In genomic region chr11:69752686-69753085, GRCm38 (mm10) we compare ENCODE assay signal across 20 mouse cellular contexts. TPM values are rescaled to one million over a fixed set of nuclear protein-coding genes. Genes with fewer than 3 reads are reported as not detected.
DNase-seq lines count a peak whose midpoint lies in the region; ATAC-seq and TF ChIP-seq lines count a peak whose summit lies in the region.
"Had no signal": no experiment of that assay in that cellular context is flagged by ENCODE, and none has a peak within 500 bp of the region (broad histone marks: within the 10 kb centered on the region; RNA-seq: fewer than 3 reads in every experiment).

No protein-coding gene starts in this region.

- in situ Hi-C loops in CH12.LX (cut with MboI; ENCODE audit: low pct_ligation_motif_present, low pct_unique_long_range_greater_than_20kb, low sequenced_read_pairs), result no loop called here

- no peak for ATAC-seq in liver, embryonic 14.5 days (ENCODE audit: insufficient read depth)
- ATAC-seq: inflammation-experienced regulatory T-cells, adult 6 months had no signal

- no peak overlapping the region for H3K4me3 ChIP-seq in layer of hippocampus, adult 2 months
- no peak overlapping the region for H3K4me3 ChIP-seq in CH12.LX (replicated peaks in 1 of 3; ENCODE audit: low read depth in 2 of 3, low read length in 2 of 3, poor library complexity in 1 of 3)
- no peak overlapping the region for H3K4me3 ChIP-seq in liver, embryonic 14.5 days (ENCODE audit: insufficient read depth in 1 of 2, low read depth in 2 of 2, low read length in 2 of 2)
- H3K4me3 ChIP-seq: erythroblast, embryonic 14.5 days; kidney, embryonic 15.5 days; limb, embryonic 15.5 days had no signal

- H3K4me1 ChIP-seq in CH12.LX (ENCODE audit: control insufficient read depth in 1 of 2, insufficient read depth in 2 of 2), result peaks cover 5 to 51% of the 10 kb centered on the region in 2 experiments
- H3K4me1 ChIP-seq in liver, embryonic 14.5 days (replicated peaks; ENCODE audit: control insufficient read depth in 2 of 2, insufficient read depth in 2 of 2, low read length in 1 of 2), result peaks cover 36 to 42% of the 10 kb centered on the region in 2 experiments

- TF ChIP-seq POLR2A in CH12.LX (IDR thresholded peaks at IDR 0.05; ENCODE audit: low read depth, low read length), result no peak

- dilution Hi-C loops in CH12.LX (cut with MboI; ENCODE audit: extremely low pct_ligation_motif_present, extremely low pct_unique_long_range_greater_than_20kb, low sequenced_read_pairs), result no loop called here

- H3K9ac ChIP-seq in CH12.LX (ENCODE audit: insufficient read depth, low read depth), result no peak overlapping the region
- H3K9ac ChIP-seq in liver, embryonic 14.5 days (replicated peaks), result peak overlapping the region; percentile 13
- H3K9ac ChIP-seq: kidney, embryonic 15.5 days; limb, embryonic 15.5 days had no signal

- TF ChIP-seq RAD21 in CH12.LX (IDR thresholded peaks at IDR 0.05; ENCODE audit: low read depth, low read length), result no peak

- peak overlapping the region; percentile 36; the same call in 1 of the 2 replicates for H3K27ac ChIP-seq in layer of hippocampus, adult 2 months
- no peak overlapping the region for H3K27ac ChIP-seq in CH12.LX (ENCODE audit: insufficient read depth, low read depth)
- no peak overlapping the region for H3K27ac ChIP-seq in liver, embryonic 14.5 days
- H3K27ac ChIP-seq: kidney, embryonic 15.5 days; limb, embryonic 15.5 days had no signal

- no peak for TF ChIP-seq CTCF in layer of hippocampus, adult 2 months (conservative IDR thresholded peaks at IDR 0.05)
- TF ChIP-seq CTCF in CH12.LX (conservative IDR thresholded peaks at IDR 0.05 in 1 of 2, IDR thresholded peaks at IDR 0.05 in 1 of 2; ENCODE audit: low read depth in 2 of 2, low read length in 2 of 2), result no peak
- no peak for TF ChIP-seq CTCF in liver, embryonic 14.5 days (IDR thresholded peaks at IDR 0.05; ENCODE audit: low read depth)

- peaks cover 97% of the 10 kb centered on the region for H3K79me2 ChIP-seq in CH12.LX (replicated peaks; ENCODE audit: control insufficient read depth, extremely low read depth, insufficient read depth, poor library complexity, severe bottlenecking)

- no peak for TF ChIP-seq EP300 in CH12.LX (IDR thresholded peaks at IDR 0.05; ENCODE audit: low read length)
- TF ChIP-seq EP300 in liver, embryonic 14.5 days (IDR thresholded peaks at IDR 0.05; ENCODE audit: low read depth), result no peak

- no peaks in the 10 kb centered on the region for H3K9me3 ChIP-seq in CH12.LX (replicated peaks; ENCODE audit: low read length)
- no peaks in the 10 kb centered on the region for H3K9me3 ChIP-seq in liver, embryonic 14.5 days (ENCODE audit: control insufficient read depth, low read length)
- H3K9me3 ChIP-seq: G1E; kidney, embryonic 15.5 days; limb, embryonic 15.5 days had no signal

- peak; percentile 60 to 84 for DNase-seq in adrenal gland, adult (ENCODE audit: inconsistent age in 2 of 2, low spot score in 1 of 2)
- DNase-seq in adrenal gland, postnatal 10 days, result no peak
- no peak for DNase-seq in layer of hippocampus, adult 2 months (ENCODE audit: low spot score in 2 of 2)
- no peak for DNase-seq in layer of hippocampus, postnatal 36 days
- no peak for DNase-seq in CH12.LX (ENCODE audit: extremely low read depth)
- no peak for DNase-seq in liver, embryonic 14.5 days (ENCODE audit: low read depth in 3 of 3, low spot score in 3 of 3)
- no peak for DNase-seq in yolk sac, embryonic 10.5 days (ENCODE audit: low spot score)
- DNase-seq in testis, postnatal 10 days (ENCODE audit: low spot score), result no peak
- DNase-seq: cerebellum, postnatal 10 days; heart, adult 18-20 months; right cerebral cortex, postnatal 14 days; thymus, adult 2 months had no signal

- peak overlapping the region; percentile 42; the same call in 1 of the 2 replicates for H3K4me2 ChIP-seq in CH12.LX (ENCODE audit: insufficient read depth, low read depth, poor library complexity, severe bottlenecking)
- H3K4me2 ChIP-seq in liver, embryonic 14.5 days (ENCODE audit: low read depth), result peak overlapping the region; percentile 15; the same call in 1 of the 2 replicates
- H3K4me2 ChIP-seq: kidney, embryonic 15.5 days; limb, embryonic 15.5 days had no signal

- no peaks in the 10 kb centered on the region for H3K27me3 ChIP-seq in CH12.LX (replicated peaks)
- H3K27me3 ChIP-seq in liver, embryonic 14.5 days (ENCODE audit: control insufficient read depth, insufficient read depth, low read length), result no peaks in the 10 kb centered on the region
- H3K27me3 ChIP-seq: kidney, embryonic 15.5 days; limb, embryonic 15.5 days had no signal

- peaks cover 8 to 48% of the 10 kb centered on the region in 2 experiments for H3K36me3 ChIP-seq in CH12.LX (replicated peaks in 1 of 2; ENCODE audit: control insufficient read depth in 1 of 2, insufficient read depth in 1 of 2, low read length in 1 of 2)
- peaks cover 20% of the 10 kb centered on the region for H3K36me3 ChIP-seq in liver, embryonic 14.5 days (replicated peaks; ENCODE audit: control insufficient read depth, insufficient read depth, low read depth)

TF ChIP-seq in CH12.LX, 34 proteins besides CTCF, POLR2A, EP300 and RAD21:
- TF ChIP-seq ZMIZ1 (IDR thresholded peaks at IDR 0.05; ENCODE audit: low read depth, low read length) (no peak), JUND (conservative IDR thresholded peaks at IDR 0.05; ENCODE audit: low read depth, low read length) (no peak), ZNF384 (IDR thresholded peaks at IDR 0.05; ENCODE audit: low read depth, low read length) (0 out of 2 replicates have a peak, but pooled peaks have one; percentile 1)

RNA-seq across cellular contexts. Expression of gene Polr2a, which starts 5.8 kb away (rescaled TPM):
- total RNA-seq in adrenal gland, postnatal 10 days (2021), result 10 to 100 TPM; 53.9 to 67.5 TPM
- total RNA-seq in layer of hippocampus, adult 2 months (2021), result 10 to 100 TPM; 64.6 to 65.4 TPM
- 10 to 100 TPM; 61.2 to 61.3 TPM for total RNA-seq in layer of hippocampus, postnatal 36 days (2021)
- total RNA-seq in CH12.LX (2012; rRNA removed), result 44.5 and 45.0 TPM in 2 replicates
- 10.3 and 14.8 TPM in 2 replicates for total RNA-seq in CH12.LX (2014; rRNA removed)
- 137 and 162 TPM in 2 replicates for polyA plus RNA-seq in CH12.LX (2012; ENCODE audit: insufficient read length, low read depth)
- polyA plus RNA-seq in liver, embryonic 14.5 days (2012; rRNA removed), result 14.3 and 16.0 TPM in 2 replicates
- 19.5 and 22.4 TPM in 2 replicates for polyA plus RNA-seq in liver, embryonic 14.5 days (2014; fragmentation: Nextera tagmentation; extraction: Ambion mirVana)

RNA-seq across cellular contexts. Expression of gene Slc35g3, which starts 9.1 kb away (rescaled TPM):
- not detected for total RNA-seq in adrenal gland, postnatal 10 days (2021)
- total RNA-seq in layer of hippocampus, adult 2 months (2021), result not detected
- not detected for total RNA-seq in layer of hippocampus, postnatal 36 days (2021)
- total RNA-seq in CH12.LX (2012; rRNA removed) (not detected in 2 replicates), CH12.LX (2014; rRNA removed) (not detected in 2 replicates)
- not detected in 2 replicates for polyA plus RNA-seq in CH12.LX (2012; ENCODE audit: insufficient read length, low read depth)
- not detected in 2 replicates for polyA plus RNA-seq in liver, embryonic 14.5 days (2012; rRNA removed)
- polyA plus RNA-seq in liver, embryonic 14.5 days (2014; fragmentation: Nextera tagmentation; extraction: Ambion mirVana), result not detected in 2 replicates
- total RNA-seq: heart, adult 18-20 months; hematopoietic stem cell, adult 5-6 weeks; layer of hippocampus, adult 18-20 months; left cerebral cortex, adult 8-10 months had no signal
- polyA plus RNA-seq: erythroblast, embryonic 14.5 days; inflammation-experienced regulatory T-cells, adult 6 months had no signal

RNA-seq across cellular contexts. Expression of gene Zbtb4, which starts 13.0 kb away (rescaled TPM):
- total RNA-seq in adrenal gland, postnatal 10 days (2021), result 10 to 100 TPM; 35.5 to 41.2 TPM
- total RNA-seq in layer of hippocampus, adult 2 months (2021), result 100 to 1,000 TPM; 122 to 133 TPM
- 100 to 1,000 TPM; 116 to 126 TPM for total RNA-seq in layer of hippocampus, postnatal 36 days (2021)
- total RNA-seq in CH12.LX (2012; rRNA removed), result 3.4 TPM in 2 replicates
- 0.75 and 0.77 TPM in 2 replicates for total RNA-seq in CH12.LX (2014; rRNA removed)
- 2.3 and 3.0 TPM in 2 replicates for polyA plus RNA-seq in CH12.LX (2012; ENCODE audit: insufficient read length, low read depth)
- 1.4 and 1.5 TPM in 2 replicates for polyA plus RNA-seq in liver, embryonic 14.5 days (2012; rRNA removed)
- polyA plus RNA-seq in liver, embryonic 14.5 days (2014; fragmentation: Nextera tagmentation; extraction: Ambion mirVana), result 0.45 and 0.58 TPM in 2 replicates

RNA-seq across cellular contexts. Expression of gene Chrnb1, which starts 43.1 kb away (rescaled TPM):
- 1 to 10 TPM; 2.3 to 7.9 TPM for total RNA-seq in adrenal gland, postnatal 10 days (2021)
- 1 to 10 TPM; 1.1 to 1.3 TPM for total RNA-seq in layer of hippocampus, adult 2 months (2021)
- 1 to 10 TPM in 1 of 2 experiments, under 1 TPM in 1; 0.72 to 1.3 TPM for total RNA-seq in layer of hippocampus, postnatal 36 days (2021)
- total RNA-seq in CH12.LX (2012; rRNA removed) (2.1 and 2.2 TPM in 2 replicates), CH12.LX (2014; rRNA removed) (1.9 TPM in 2 replicates)
- 5.9 and 6.6 TPM in 2 replicates for polyA plus RNA-seq in CH12.LX (2012; ENCODE audit: insufficient read length, low read depth)
- 0.44 and 0.58 TPM in 2 replicates for polyA plus RNA-seq in liver, embryonic 14.5 days (2012; rRNA removed)
- polyA plus RNA-seq in liver, embryonic 14.5 days (2014; fragmentation: Nextera tagmentation; extraction: Ambion mirVana), result 0.32 and 0.33 TPM in 2 replicates
- polyA plus RNA-seq: erythroblast, embryonic 14.5 days had no signal

RNA-seq across cellular contexts. Expression of gene Fgf11, which starts 49.0 kb away (rescaled TPM):
- total RNA-seq in adrenal gland, postnatal 10 days (2021), result 1 to 10 TPM; 2.4 to 3.8 TPM
- 10 to 100 TPM; 25.6 to 28.0 TPM for total RNA-seq in layer of hippocampus, adult 2 months (2021)
- 10 to 100 TPM; 29.2 to 31.6 TPM for total RNA-seq in layer of hippocampus, postnatal 36 days (2021)
- total RNA-seq in CH12.LX (2012; rRNA removed) (0.92 and 0.93 TPM in 2 replicates), CH12.LX (2014; rRNA removed) (1.6 and 1.8 TPM in 2 replicates)
- 3.7 and 3.9 TPM in 2 replicates for polyA plus RNA-seq in CH12.LX (2012; ENCODE audit: insufficient read length, low read depth)
- 0.41 and 0.42 TPM in 2 replicates for polyA plus RNA-seq in liver, embryonic 14.5 days (2012; rRNA removed)
- 0.06 and 0.13 TPM in 2 replicates for polyA plus RNA-seq in liver, embryonic 14.5 days (2014; fragmentation: Nextera tagmentation; extraction: Ambion mirVana)
- polyA plus RNA-seq: inflammation-experienced regulatory T-cells, adult 6 months had no signal

Comparison
In these comparisons a context has a peak if more than half of its experiments do, and no peak if none do; other contexts are left out.
1. DNase-seq: peak in adrenal gland, adult (2 of 2); none in adrenal gland, postnatal 10 days (single experiment), layer of hippocampus, adult 2 months (0 of 2), layer of hippocampus, postnatal 36 days (0 of 2), CH12.LX (single experiment), liver, embryonic 14.5 days (0 of 3), yolk sac, embryonic 10.5 days (single experiment) and testis, postnatal 10 days (single experiment).
2. RNA of gene Zbtb4, which starts 13.0 kb away (total RNA-seq): 122 to 133 TPM in layer of hippocampus, adult 2 months, 116 to 126 TPM in layer of hippocampus, postnatal 36 days and 35.5 to 41.2 TPM in adrenal gland, postnatal 10 days; 0.75 to 3.4 TPM in CH12.LX; every median in the first group is over 4 times any median in the second.